Mouse (Mus musculus): ENCODE measurements around the gene 4933428G20Rik. TPM values are rescaled to one million over a fixed set of nuclear protein-coding genes. Genes with fewer than 3 reads are reported as not detected.
A peak's percentile ranks its signal among the peaks of the same experiment; 100 is the strongest.

The 4933428G20Rik gene
- polyA plus RNA-seq, 1 experiment from 2014 or later: not detected

GRCm38 (mm10) chr11:97528282-97528808, 28.2 kb upstream of the 4933428G20Rik start:
- Histone ChIP-seq H3K9me3 (replicated peaks; ENCODE audit: control insufficient read depth, low read length) (no peaks in the 10 kb centered on the region), H3K4me1 (ENCODE audit: control insufficient read depth, insufficient read depth, low read length) (peaks cover 7% of the 10 kb centered on the region; the same call in 1 of the 2 replicates), H3K27me3 (replicated peaks; ENCODE audit: control insufficient read depth, insufficient read depth, low read length) (peaks cover 12% of the 10 kb centered on the region), H3K27ac (ENCODE audit: low read depth, low read length) (no peak overlapping the region), H3K4me2 (ENCODE audit: low read length) (no peak overlapping the region), H3K9ac (ENCODE audit: low read length) (no peak overlapping the region), H3K36me3 (ENCODE audit: control insufficient read depth, insufficient read depth, low read length) (peaks cover 81% of the 10 kb centered on the region), H3K4me3 (ENCODE audit: low read depth, low read length) (no peak overlapping the region)
- no peak for ATAC-seq
- DNase-seq (ENCODE audit: low spot score): no peak
- WGBS: 85% methylated on average over 18 of the region's 18 CpGs

DNA sequence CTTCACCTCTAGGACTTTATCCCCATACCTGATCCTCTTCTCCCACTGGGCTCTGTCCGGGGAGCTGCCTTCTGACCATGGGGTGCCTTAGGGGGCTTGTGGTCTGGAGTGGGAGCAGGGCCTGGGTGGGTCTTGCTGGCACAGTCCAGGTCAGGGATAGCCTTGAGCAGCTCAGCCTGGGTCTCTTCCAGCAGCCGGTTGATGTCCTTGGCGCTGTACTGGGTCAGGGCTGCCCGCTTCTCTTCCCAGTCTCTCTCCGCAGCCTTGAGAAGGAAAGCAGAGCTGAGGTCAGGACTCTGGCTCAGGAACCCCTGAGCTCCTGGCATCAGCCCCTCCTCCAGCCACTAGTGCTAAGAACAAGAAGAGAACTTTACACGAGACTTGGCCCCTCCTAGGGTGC, 25.2 kb upstream of the 4933428G20Rik start:
- ATAC-seq: no peak
- WGBS: 88% methylated on average over 6 of the region's 6 CpGs
- no peak overlapping the region for H3K4me3 ChIP-seq (ENCODE audit: low read depth, low read length)

GRCm38 (mm10) chr11:97524306-97524705, 24.2 kb upstream of the 4933428G20Rik start:
- DNase-seq (ENCODE audit: low spot score) (no peak), ATAC-seq (no peak)
- Histone ChIP-seq H3K27me3 (replicated peaks; ENCODE audit: control insufficient read depth, insufficient read depth, low read length) (no peaks in the 10 kb centered on the region), H3K4me1 (ENCODE audit: control insufficient read depth, insufficient read depth, low read length) (no peaks in the 10 kb centered on the region; the same call in 1 of the 2 replicates), H3K4me3 (ENCODE audit: low read depth, low read length) (no peak overlapping the region), H3K27ac (ENCODE audit: low read depth, low read length) (peak overlapping the region; percentile 21), H3K36me3 (ENCODE audit: control insufficient read depth, insufficient read depth, low read length) (peaks cover 89% of the 10 kb centered on the region), H3K4me2 (ENCODE audit: low read length) (no peak overlapping the region), H3K9me3 (replicated peaks; ENCODE audit: control insufficient read depth, low read length) (no peaks in the 10 kb centered on the region), H3K9ac (ENCODE audit: low read length) (no peak overlapping the region)
- 70% methylated on average over 9 of the region's 9 CpGs for WGBS

More for the DNA sequence above, 25.2 kb upstream of the 4933428G20Rik start:
- Histone ChIP-seq H3K9me3 (replicated peaks; ENCODE audit: control insufficient read depth, low read length) (no peaks in the 10 kb centered on the region), H3K4me1 (ENCODE audit: control insufficient read depth, insufficient read depth, low read length) (no peaks in the 10 kb centered on the region; the same call in 1 of the 2 replicates), H3K36me3 (ENCODE audit: control insufficient read depth, insufficient read depth, low read length) (peaks cover 88% of the 10 kb centered on the region), H3K27me3 (replicated peaks; ENCODE audit: control insufficient read depth, insufficient read depth, low read length) (no peaks in the 10 kb centered on the region), H3K4me2 (ENCODE audit: low read length) (no peak overlapping the region), H3K27ac (ENCODE audit: low read depth, low read length) (no peak overlapping the region), H3K9ac (ENCODE audit: low read length) (no peak overlapping the region)
- no peak for DNase-seq (ENCODE audit: low spot score)

DNA sequence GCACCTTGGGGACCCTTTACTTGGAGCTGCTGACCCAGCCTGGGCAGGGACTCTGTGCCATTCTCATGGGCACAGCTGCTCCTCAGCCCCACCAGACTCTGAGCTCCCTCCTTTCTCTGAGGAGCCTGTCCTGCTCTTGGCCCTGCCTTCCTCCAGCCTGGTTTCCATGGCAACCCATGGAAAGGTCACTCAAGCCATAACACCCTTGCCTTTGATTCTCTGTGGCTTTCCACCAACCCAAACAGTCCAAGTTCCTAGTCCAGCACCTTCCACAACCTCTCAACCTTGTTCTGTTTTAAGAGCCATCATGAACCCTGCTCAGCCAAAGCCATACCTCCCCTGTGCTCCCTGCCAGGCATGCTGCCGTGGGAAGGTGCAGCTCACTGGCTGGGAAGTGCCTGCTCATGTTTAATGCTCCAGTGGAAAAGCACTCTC, 23.7 kb upstream of the 4933428G20Rik start:
- Histone ChIP-seq H3K9me3 (replicated peaks; ENCODE audit: control insufficient read depth, low read length) (no peaks in the 10 kb centered on the region), H3K9ac (ENCODE audit: low read length) (no peak overlapping the region), H3K4me2 (ENCODE audit: low read length) (no peak overlapping the region), H3K4me3 (ENCODE audit: low read depth, low read length) (no peak overlapping the region), H3K4me1 (ENCODE audit: control insufficient read depth, insufficient read depth, low read length) (no peaks in the 10 kb centered on the region; the same call in 1 of the 2 replicates), H3K36me3 (ENCODE audit: control insufficient read depth, insufficient read depth, low read length) (peaks cover 89% of the 10 kb centered on the region), H3K27me3 (replicated peaks; ENCODE audit: control insufficient read depth, insufficient read depth, low read length) (no peaks in the 10 kb centered on the region), H3K27ac (ENCODE audit: low read depth, low read length) (peak overlapping the region; percentile 52; the same call in 1 of the 2 replicates)
- WGBS: 3% methylated on average over 1 of the region's 1 CpGs
- no peak for ATAC-seq
- no peak for DNase-seq (ENCODE audit: low spot score)

GRCm38 (mm10) chr11:97523107-97523506, 23.0 kb upstream of the 4933428G20Rik start:
- ATAC-seq (no peak), DNase-seq (ENCODE audit: low spot score) (no peak)
- Histone ChIP-seq H3K36me3 (ENCODE audit: control insufficient read depth, insufficient read depth, low read length) (peaks cover 89% of the 10 kb centered on the region), H3K27me3 (replicated peaks; ENCODE audit: control insufficient read depth, insufficient read depth, low read length) (no peaks in the 10 kb centered on the region), H3K4me1 (ENCODE audit: control insufficient read depth, insufficient read depth, low read length) (no peaks in the 10 kb centered on the region; the same call in 1 of the 2 replicates), H3K4me3 (ENCODE audit: low read depth, low read length) (no peak overlapping the region), H3K9me3 (replicated peaks; ENCODE audit: control insufficient read depth, low read length) (no peaks in the 10 kb centered on the region), H3K27ac (ENCODE audit: low read depth, low read length) (peak overlapping the region; percentile 52; the same call in 1 of the 2 replicates), H3K9ac (ENCODE audit: low read length) (no peak overlapping the region), H3K4me2 (ENCODE audit: low read length) (no peak overlapping the region)
- 92% methylated on average over 14 of the region's 14 CpGs for WGBS

DNA sequence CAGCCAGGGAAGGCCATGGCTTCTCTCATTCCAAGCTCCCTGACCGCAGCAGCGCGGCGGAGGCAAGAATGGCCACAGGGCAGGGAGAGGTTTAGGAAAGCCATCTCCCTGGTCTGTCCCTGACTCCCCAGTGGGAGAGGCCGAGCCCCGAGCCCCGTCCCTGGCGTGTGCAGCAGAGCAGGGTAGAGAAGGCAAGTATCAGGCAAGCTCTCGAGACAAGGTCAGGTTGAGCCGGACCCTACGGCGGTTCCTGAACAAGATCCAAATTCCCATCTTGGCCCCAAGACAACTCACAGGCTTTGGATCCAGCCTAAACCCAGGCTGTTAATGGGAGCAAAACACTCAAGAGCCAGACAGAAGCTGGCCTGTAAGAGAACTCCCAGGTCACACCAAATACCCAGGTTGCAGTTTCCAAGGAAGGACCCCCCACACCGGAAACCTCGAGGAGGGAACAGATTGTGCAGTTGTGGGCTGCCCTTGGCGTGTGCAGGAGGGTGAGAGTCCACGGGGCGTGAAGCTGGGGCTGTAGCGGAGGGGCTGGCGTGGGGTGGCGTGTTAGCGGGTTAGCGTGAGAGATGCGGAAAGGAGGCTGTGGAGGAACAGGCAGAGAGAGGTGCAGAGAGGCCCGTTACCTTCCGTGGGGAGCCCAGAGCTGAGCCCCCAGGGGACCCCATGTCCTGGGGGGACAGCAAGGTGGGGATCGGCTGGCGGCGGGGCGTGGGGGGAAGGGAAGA, 21.8 kb upstream of the 4933428G20Rik start:
- H3K27me3 ChIP-seq (replicated peaks; ENCODE audit: control insufficient read depth, insufficient read depth, low read length): no peaks in the 10 kb centered on the region
- no peak overlapping the region for H3K9ac ChIP-seq (ENCODE audit: low read length)
- H3K4me1 ChIP-seq (ENCODE audit: control insufficient read depth, insufficient read depth, low read length): no peaks in the 10 kb centered on the region; the same call in 1 of the 2 replicates
- H3K36me3 ChIP-seq (ENCODE audit: control insufficient read depth, insufficient read depth, low read length): peaks cover 96% of the 10 kb centered on the region
- no peak overlapping the region for H3K4me3 ChIP-seq (ENCODE audit: low read depth, low read length)
- no peak overlapping the region for H3K4me2 ChIP-seq (ENCODE audit: low read length)
- no peak overlapping the region for H3K27ac ChIP-seq (ENCODE audit: low read depth, low read length)
- DNase-seq (ENCODE audit: low spot score): no peak
- 89% methylated on average over 29 of the region's 29 CpGs for WGBS
- H3K9me3 ChIP-seq (replicated peaks; ENCODE audit: control insufficient read depth, low read length): no peaks in the 10 kb centered on the region
- no peak for ATAC-seq

- no peak for DNase-seq (ENCODE audit: low spot score)
- WGBS: 93% methylated on average over 7 of the region's 7 CpGs
- Histone ChIP-seq H3K36me3 (ENCODE audit: control insufficient read depth, insufficient read depth, low read length) (peaks cover 97% of the 10 kb centered on the region), H3K4me1 (ENCODE audit: control insufficient read depth, insufficient read depth, low read length) (no peaks in the 10 kb centered on the region; the same call in 1 of the 2 replicates), H3K9ac (ENCODE audit: low read length) (no peak overlapping the region), H3K4me2 (ENCODE audit: low read length) (no peak overlapping the region), H3K27ac (ENCODE audit: low read depth, low read length) (no peak overlapping the region), H3K9me3 (replicated peaks; ENCODE audit: control insufficient read depth, low read length) (no peaks in the 10 kb centered on the region), H3K4me3 (ENCODE audit: low read depth, low read length) (no peak overlapping the region), H3K27me3 (replicated peaks; ENCODE audit: control insufficient read depth, insufficient read depth, low read length) (no peaks in the 10 kb centered on the region)
- ATAC-seq: no peak
These were observed 20.4 kb upstream of the 4933428G20Rik start for GRCm38 (mm10) chr11:97520541-97520940.

- ATAC-seq: no peak
These were observed 12.9 kb upstream of the 4933428G20Rik start for GRCm38 (mm10) chr11:97513066-97513465.

GRCm38 (mm10) chr11:97512511-97512910, 12.4 kb upstream of the 4933428G20Rik start:
- DNase-seq (ENCODE audit: low spot score) (no peak), ATAC-seq (no peak)
- H3K4me1 ChIP-seq (ENCODE audit: control insufficient read depth, insufficient read depth, low read length): 0 out of 2 replicates have a peak, but pooled peaks cover 2% of the 10 kb centered on the region
- H3K9ac ChIP-seq (ENCODE audit: low read length): no peak overlapping the region
- H3K27ac ChIP-seq (ENCODE audit: low read depth, low read length): no peak overlapping the region
- H3K9me3 ChIP-seq (replicated peaks; ENCODE audit: control insufficient read depth, low read length): no peaks in the 10 kb centered on the region
- peaks cover 28% of the 10 kb centered on the region for H3K36me3 ChIP-seq (ENCODE audit: control insufficient read depth, insufficient read depth, low read length)
- no peaks in the 10 kb centered on the region for H3K27me3 ChIP-seq (replicated peaks; ENCODE audit: control insufficient read depth, insufficient read depth, low read length)
- no peak overlapping the region for H3K4me2 ChIP-seq (ENCODE audit: low read length)
- 29% methylated on average over 6 of the region's 6 CpGs for WGBS
- H3K4me3 ChIP-seq (ENCODE audit: low read depth, low read length): no peak overlapping the region

More at GRCm38 (mm10) chr11:97513066-97513465, 12.9 kb upstream of the 4933428G20Rik start:
- H3K4me1 ChIP-seq (ENCODE audit: control insufficient read depth, insufficient read depth, low read length): 0 out of 2 replicates have a peak, but pooled peaks cover 2% of the 10 kb centered on the region
- no peak for DNase-seq (ENCODE audit: low spot score)
- no peaks in the 10 kb centered on the region for H3K9me3 ChIP-seq (replicated peaks; ENCODE audit: control insufficient read depth, low read length)
- H3K27ac ChIP-seq (ENCODE audit: low read depth, low read length): no peak overlapping the region
- no peak overlapping the region for H3K4me2 ChIP-seq (ENCODE audit: low read length)
- 65% methylated on average over 3 of the region's 3 CpGs for WGBS
- H3K9ac ChIP-seq (ENCODE audit: low read length): no peak overlapping the region
- H3K27me3 ChIP-seq (replicated peaks; ENCODE audit: control insufficient read depth, insufficient read depth, low read length): no peaks in the 10 kb centered on the region
- no peak overlapping the region for H3K4me3 ChIP-seq (ENCODE audit: low read depth, low read length)
- peaks cover 33% of the 10 kb centered on the region for H3K36me3 ChIP-seq (ENCODE audit: control insufficient read depth, insufficient read depth, low read length)

Data from forebrain, embryonic 14.5 days (tissue).